Mouse (Mus musculus): ENCODE measurements around the gene Sema6b.
"Not testable (repeated sequence)": the region's sequence is repeated elsewhere in the genome, so short reads cannot be mapped to it uniquely, and the experiment has no call there.

The Sema6b gene

DNA sequence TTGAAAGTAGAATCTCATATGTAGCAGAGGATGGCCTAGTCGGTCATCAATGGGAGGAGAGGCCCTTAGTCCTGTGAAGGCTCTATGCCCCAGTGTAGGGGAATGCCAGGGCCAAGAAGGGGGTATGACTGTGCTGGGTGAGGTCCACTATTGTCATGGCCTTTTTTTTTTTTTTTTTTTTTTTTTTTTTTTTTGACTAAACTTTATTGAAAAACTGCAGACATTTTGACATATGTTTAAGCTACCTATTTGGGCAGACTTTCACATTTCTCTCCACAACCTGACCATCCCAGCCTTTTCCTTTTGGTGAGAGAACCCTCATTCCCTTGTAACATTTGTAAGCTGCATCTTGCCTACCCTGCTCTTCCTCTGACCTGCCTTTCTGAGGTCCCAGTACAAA, 47.8 kb downstream of the Sema6b start:
- no peak for DNase-seq (ENCODE audit: low spot score in 2 of 2)

DNA sequence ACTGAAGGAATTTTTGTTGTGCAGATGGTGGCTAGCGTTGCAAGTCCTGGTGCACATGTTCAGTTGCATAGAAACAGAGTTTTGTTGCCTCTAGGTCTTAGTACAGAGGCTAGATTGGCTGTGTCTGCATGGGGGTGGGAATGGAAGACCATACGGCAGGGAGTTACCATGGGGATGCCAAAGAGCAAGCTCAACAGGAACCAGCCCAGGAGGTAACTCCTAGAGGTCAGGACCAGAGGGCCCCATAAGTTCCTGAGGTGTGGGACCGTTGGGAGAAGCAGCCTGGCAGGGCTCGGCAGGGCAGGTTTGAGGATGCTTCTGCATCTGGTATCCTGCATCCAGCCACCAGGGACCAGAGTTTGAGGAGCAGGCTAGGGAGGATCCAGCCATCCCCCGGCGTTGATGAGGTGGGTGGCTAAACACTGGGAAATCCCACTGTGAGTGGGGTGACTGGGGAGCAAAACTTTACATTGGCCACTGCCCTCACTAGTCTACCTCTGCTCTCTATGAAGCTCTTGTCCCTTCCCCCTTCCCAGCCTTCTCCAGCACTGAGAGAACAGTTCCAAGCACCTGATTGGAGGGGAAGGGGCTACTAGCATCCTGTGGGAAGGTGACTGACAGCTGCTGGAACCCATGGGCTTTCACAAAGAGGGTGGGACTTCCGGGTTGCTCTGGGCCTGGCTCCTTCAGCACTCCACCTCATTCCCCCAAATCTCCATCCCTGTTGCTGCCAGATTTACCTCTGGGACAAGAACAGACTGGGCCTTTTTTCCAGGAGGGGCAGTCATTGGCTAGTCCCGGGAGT, 59.2 kb downstream of the Sema6b start:
- DNase-seq (ENCODE audit: low spot score in 2 of 2), result no peak

DNA sequence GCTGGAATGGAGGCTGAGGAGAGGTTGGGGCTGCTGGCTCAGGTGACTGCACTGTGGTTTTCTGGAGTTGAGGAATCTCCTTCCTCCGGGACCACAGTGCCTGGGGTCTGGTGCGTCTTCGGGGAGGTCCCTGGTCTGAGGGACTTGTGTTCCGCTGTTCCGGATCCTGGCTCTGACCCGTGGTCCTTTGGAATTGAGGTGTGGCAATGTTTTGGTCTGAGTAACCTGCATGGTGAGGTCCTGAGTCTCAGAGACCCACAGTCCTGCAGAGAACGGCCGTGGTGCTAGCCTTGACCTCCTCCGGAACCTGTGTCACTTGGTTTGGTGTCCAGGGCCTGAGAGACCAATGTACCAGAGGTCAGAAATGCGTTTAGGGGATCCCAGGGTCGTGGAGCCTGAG, 60.2 kb downstream of the Sema6b start:
- DNase-seq (ENCODE audit: low spot score in 2 of 2), result no peak

DNA sequence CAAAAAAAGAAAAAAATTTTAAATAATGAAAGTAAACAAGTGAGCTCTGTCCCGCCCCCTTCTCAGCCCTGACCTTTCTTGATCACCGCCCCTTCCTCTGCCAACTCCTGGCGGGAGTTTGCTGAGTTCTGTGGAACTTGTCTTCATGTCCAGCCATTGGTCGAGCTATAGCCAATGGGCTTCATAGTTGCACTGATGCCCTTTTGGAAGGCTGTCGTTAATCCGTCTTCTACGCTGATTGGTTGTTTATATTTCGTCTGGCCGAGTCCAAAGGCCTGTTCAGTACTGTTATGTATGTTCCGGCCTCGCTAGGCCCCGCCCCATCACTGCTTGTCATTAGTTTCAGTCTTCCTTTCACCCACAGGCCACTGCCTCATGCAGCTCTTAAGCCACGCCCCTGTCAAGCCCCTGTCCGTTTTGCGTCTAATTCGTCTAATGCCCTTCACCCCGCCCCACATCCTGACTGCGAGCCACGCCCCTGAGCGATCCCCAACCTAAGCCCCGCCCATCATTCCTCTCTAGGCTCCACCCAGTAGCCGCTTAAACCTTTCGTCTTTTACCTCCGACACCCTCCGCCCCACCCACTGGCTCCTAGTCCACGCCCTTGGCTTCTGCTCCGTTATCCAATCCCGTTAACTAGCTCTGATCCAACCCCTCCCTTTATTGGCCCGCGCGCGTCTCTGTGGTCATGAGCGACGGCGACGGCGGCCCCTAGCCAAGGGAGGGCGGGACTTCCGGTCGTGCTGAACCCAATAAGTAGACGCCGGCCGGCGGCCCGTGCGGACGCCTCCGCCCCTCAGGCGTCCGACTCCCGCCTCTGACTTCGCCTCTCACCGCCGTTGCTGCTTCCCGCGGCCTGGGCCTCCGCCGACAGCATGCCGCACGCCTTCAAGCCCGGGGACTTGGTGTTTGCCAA, 61.0 kb downstream of the Sema6b start, which contains the start of gene Hdgfl2:
TSS of gene Hdgfl2 (plus strand) at position 755 of the 916 bp plus-strand sequence.
- DNase-seq (ENCODE audit: low spot score in 2 of 2), result peak; percentile 100

- DNase-seq (ENCODE audit: low spot score in 2 of 2), result not testable (repeated sequence)
Measured at GRCm38 (mm10) chr17:56078361-56078760, 61.8 kb downstream of the Sema6b start.

- no peak for DNase-seq (ENCODE audit: low spot score in 2 of 2)
Measured at GRCm38 (mm10) chr17:56077523-56077922, 62.6 kb downstream of the Sema6b start.

DNA sequence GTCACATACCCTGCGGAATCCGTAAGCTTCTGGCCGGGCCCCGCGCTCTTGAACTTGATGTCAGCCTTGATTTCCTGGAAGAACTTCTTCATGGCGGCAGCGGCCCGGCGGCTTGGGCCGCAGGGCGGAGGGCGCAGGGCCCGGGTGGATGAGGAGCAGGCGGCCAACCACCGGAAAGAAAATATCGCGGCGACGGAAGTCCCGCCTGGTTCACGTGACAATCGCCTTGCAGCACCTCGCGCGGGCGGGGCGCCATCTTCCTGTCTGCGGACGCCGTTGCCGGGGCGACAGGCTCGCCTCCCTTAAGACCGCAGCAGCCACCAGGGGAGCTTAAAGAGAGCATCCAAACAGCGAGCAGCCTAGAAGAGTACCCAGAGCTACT, 65.3 kb downstream of the Sema6b start, which contains the start of gene Ubxn6:
TSS of gene Ubxn6 (minus strand) at position 202 of the 382 bp plus-strand sequence.
- peak; percentile 97 for DNase-seq (ENCODE audit: low spot score in 2 of 2)

GRCm38 (mm10) chr17:56074097-56074826, 65.9 kb downstream of the Sema6b start:
- DNase-seq (ENCODE audit: low spot score in 2 of 2), result peak; percentile 91 to 94

Data from natural killer cell, adult 2 months (primary cell).